Mouse (Mus musculus) c-Kit-negative CD71-positive TER-119-positive erythroid progenitor cells, embryonic 14.5 days (primary cell): ENCODE results near the gene Gtf3a.

ENCODE experiments used
- DNase-seq: peaks from one replicate; pipeline ENCODE4 v3.0.0-alpha.2; 2013; ENCODE audit warnings: low read depth, low spot score

Gene Gtf3a

GRCm38 (mm10) chr5:146981376-146981775 is 32.9 kb downstream of the Gtf3a start:
- no peak for DNase-seq

- DNase-seq = peak; percentile 17
Observed at GRCm38 (mm10) chr5:146983216-146983615, 34.8 kb downstream of the Gtf3a start.

- no peak for DNase-seq
Observed at GRCm38 (mm10) chr5:146985725-146986433, 37.4 kb downstream of the Gtf3a start.

- no peak for DNase-seq
Observed at GRCm38 (mm10) chr5:146987588-146987987, 39.1 kb downstream of the Gtf3a start.

GRCm38 (mm10) chr5:146989051-146989450 is 40.6 kb downstream of the Gtf3a start:
- DNase-seq = no peak

- DNase-seq = no peak
Observed at GRCm38 (mm10) chr5:146993509-146993908, 45.1 kb downstream of the Gtf3a start.

- no peak for DNase-seq
Observed at GRCm38 (mm10) chr5:146994973-146995372, 46.5 kb downstream of the Gtf3a start.

GRCm38 (mm10) chr5:146996812-146997211 is 48.4 kb downstream of the Gtf3a start:
- no peak for DNase-seq

GRCm38 (mm10) chr5:146998802-146999201 is 50.3 kb downstream of the Gtf3a start:
- DNase-seq = no peak

- no peak for DNase-seq
Observed at GRCm38 (mm10) chr5:147001312-147001711, 52.9 kb downstream of the Gtf3a start.

- DNase-seq = no peak
Observed at GRCm38 (mm10) chr5:147003303-147003702, 54.8 kb downstream of the Gtf3a start.
